Mouse (Mus musculus): Measurements from ENCODE around the gene Phf12.

Gene Phf12

DNA sequence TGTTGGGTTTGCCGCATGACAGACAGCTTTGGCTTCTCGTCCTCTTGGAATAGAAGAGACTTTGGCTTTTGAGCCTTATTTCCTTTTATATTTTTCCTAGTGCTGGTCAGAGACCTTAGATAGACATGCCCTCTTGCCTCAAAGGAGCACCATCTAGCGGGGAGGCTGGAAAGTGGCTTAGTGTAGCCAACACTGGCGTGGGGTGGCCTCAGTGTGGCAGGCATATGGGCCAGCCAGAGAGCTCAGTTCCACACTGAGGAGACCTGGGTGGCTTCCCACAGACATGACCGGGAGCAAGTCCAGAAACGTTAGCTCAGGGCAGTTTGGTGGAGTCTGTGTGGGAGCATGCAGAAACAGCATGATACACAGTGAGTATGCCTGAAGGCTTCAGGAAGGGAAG is 11.8 kb upstream of the Phf12 start:
- peak; percentile 65 for DNase-seq (ENCODE audit: low read depth, low spot score)

DNA sequence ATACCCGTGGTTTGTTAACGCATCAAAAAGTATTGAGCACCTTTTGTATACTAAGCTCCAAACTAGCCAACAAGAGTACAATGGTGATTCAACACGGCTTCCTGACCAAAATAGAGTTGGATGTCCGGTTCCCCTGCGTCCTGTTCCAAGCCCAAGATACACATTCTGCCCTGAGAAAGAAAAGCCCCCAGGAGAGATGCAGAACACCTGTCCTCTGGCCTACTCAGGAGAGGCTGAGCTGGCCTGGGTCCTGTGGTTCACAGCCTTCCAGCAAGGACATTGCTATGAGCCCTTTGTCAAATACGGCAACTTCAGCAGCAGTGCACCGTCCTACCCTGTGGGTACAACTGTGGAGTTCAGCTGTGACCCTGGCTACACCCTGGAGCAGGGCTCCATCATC is 9.0 kb upstream of the Phf12 start:
- no peak for DNase-seq (ENCODE audit: low read depth, low spot score)

DNA sequence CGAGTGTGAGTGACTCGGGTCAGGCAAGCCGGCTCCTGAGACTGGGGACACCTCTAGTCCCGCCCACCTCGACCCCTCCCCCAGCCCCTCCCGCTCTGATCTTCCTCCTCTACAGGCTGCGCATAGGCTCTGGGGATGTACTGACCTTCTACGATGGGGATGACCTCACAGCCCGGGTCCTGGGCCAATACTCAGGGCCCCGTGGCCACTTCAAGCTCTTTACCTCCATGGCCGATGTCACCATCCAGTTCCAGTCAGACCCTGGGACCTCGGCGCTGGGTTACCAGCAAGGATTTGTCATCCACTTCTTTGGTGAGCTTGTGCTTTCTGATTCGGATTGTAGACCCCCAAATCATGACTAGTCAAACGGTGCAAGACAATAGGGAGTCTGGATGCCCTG is 8.2 kb upstream of the Phf12 start:
- DNase-seq (ENCODE audit: low read depth, low spot score): no peak

GRCm38 (mm10) chr11:77975873-77976272 is 6.7 kb upstream of the Phf12 start:
- no peak for DNase-seq (ENCODE audit: low read depth, low spot score)

- DNase-seq (ENCODE audit: low read depth, low spot score): no peak
Measured at GRCm38 (mm10) chr11:77978161-77978560, 4.4 kb upstream of the Phf12 start.

DNA sequence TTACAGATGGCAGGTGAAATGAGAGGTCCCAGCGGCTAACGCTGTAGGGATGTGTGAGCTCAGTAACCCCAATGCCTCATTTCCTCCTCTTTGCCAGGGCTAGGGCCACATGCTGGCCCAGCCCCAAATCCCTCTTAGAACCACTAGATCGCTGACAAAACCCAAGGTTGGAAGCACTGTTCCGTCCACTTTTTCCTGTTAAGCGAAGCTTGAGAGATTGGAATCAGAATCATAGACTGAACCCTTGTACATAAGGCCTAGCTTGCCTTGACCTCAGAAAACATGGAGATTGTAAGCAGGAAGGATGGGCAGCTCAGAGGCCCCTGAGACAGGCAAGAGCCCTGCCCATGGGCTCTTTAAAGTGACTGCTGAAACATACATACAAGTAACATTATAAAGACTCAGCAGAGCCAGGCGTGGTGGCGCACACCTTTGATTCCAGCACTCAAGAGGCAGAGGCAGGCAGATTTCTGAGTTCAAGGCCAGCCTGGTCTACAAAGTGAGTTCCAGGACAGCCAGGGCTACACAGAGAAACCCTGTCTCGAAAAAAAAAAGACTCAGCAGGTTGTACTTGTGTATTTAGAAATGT is 3.2 kb upstream of the Phf12 start:
- DNase-seq (ENCODE audit: low read depth, low spot score): no peak

DNA sequence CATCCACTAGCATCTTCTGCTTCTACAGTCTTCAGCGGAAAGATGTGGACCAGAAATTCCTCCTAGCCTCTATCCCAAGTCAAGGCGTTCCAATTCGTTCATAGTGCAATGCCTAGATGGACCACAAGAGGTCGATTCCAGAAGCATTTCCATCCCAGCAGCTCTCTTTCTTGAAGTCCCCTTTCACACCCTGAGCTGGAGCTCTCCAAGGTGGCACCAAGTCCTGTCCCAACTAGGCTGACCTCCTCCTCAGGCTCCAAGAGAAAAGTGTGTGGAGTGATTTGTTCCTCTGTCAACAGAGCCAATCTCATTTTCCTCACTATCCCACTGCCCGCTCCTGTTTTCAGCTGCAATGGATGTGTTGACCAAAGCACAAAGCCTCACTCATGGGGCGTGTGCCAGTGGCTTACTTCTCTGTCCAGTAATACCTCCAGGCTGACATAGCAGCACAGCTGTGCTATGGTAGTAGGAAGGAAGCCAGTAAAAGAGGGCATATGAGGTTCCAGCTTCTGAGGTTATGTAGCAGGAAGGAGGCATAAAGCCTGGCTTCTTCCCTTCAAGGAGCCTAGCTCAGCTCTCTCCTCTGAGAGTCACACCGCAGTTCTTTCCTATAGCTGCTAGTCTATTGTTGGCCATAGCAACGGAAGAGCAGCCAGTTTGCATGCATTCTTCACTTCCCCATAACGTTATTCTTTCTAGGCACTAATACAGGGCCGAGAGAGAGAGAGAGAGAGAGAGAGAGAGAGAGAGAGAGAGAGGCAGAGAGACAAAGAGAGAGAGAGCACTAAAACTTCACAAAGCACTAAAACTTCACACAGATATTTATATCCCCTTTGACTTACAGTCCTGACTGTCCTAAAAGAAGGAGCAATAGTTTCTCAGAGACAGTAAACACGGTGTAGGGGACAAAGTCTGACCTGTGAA is 2.0 kb upstream of the Phf12 start:
- peak; percentile 86 for DNase-seq (ENCODE audit: low read depth, low spot score)

DNA sequence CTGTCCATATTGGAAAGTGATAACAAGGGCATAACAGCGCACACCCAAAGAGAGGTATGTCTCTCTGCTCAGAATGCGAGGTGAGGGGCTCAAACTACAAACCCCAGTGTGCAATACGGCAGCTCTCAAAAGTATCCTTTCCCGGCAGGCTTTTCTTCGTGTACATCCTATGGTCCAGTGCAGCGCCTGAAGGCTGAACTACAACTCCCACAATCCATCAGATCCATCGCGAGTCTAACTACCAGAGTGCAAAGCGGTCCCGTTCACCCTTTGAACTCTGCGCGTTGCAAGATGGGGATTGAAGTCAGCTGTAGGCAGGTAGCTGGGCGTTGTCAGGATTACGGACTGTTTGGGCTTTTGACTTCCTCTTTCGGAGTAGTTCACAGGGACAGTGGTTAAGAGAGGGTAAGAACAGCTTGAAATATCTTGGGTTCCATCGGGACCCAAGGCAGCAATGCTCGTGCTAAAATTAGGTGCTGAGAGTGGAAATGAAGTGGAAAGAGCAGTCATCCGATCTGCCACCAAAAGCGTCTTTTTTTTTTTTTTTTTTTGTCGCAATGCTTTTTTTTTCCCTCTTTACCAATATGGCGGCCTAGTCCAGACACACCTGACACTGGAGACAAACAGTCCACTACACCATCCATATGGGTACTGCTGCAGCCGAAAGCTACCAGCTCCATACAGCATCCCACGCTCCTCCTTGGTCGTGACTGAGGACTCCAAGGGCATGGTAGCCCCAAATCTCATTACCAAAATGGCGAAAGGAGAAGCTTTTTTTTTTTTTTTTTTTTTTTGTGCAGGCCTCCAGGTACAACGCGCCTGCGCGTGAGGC is 729 bp upstream of the Phf12 start:
- DNase-seq (ENCODE audit: low read depth, low spot score): peak; percentile 100

DNA sequence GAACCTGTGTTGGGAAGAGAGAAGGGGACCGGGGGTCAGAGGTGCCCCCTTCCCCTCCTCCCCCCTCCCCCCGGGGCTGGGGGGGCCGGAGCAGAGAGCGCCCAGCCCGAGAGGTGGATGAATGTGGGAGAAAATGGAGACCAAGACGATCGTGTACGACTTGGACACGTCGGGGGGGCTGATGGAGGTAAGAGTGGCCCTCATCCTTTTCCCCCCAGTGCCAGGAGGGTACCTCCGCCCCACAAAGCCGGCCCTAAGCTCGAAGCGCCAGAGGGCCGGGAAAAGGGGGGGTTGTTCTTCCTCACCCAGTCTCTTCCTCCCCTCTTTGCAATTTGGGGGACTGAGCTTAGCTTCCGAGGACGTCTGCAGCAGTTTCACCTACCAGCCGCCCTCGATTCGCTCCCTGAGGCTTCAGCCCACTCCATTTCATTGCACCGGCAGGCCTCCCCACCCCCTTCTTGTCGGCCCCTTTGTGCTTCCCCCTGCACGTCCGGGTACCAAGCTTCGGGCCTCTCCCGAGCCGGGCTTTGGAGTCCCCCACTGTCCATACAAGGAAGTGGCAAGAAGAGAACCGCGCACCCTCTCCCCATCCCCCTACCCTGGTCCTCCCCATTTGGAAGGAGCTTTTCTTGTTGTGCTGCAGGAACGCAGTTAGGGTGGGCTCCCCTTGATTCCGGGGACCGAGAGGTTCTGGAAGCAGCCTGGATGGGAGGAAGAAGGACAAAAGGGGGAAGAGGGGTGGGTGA is 810 bp downstream of the Phf12 start:
- DNase-seq (ENCODE audit: low read depth, low spot score): peak; percentile 72

GRCm38 (mm10) chr11:77983937-77984835 is 1.6 kb downstream of the Phf12 start:
- DNase-seq (ENCODE audit: low read depth, low spot score): peak; percentile 70

- DNase-seq (ENCODE audit: low read depth, low spot score): peak; percentile 77
Measured at GRCm38 (mm10) chr11:77984836-77985231, 2.3 kb downstream of the Phf12 start.

- DNase-seq (ENCODE audit: low read depth, low spot score): no peak
Measured at GRCm38 (mm10) chr11:77985541-77986065, 3.0 kb downstream of the Phf12 start.

GRCm38 (mm10) chr11:77989071-77989690 is 6.6 kb downstream of the Phf12 start:
- peak; percentile 90 for DNase-seq (ENCODE audit: low read depth, low spot score)

- no peak for DNase-seq (ENCODE audit: low read depth, low spot score)
Measured at GRCm38 (mm10) chr11:77995556-77995955, 13.0 kb downstream of the Phf12 start.

DNA sequence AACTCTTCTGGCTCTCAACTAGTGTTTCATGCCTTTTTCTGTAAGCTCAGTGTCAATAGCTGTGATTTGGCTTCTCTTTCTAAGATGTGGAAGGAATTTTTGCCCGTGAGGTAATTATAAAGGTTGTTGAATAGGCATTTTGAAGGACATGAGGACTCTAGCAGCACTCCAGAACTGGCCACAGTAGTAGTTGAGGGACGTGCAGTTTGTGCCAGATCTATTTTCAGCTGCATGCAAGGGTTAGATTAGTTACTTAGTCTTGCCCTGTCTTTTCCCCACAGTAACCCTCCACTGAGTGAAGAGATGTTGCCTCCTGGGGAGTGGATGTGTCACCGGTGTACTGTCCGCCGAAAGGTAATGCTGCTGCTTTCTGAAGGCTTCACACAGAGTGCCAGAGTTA is 23.9 kb downstream of the Phf12 start:
- DNase-seq (ENCODE audit: low read depth, low spot score): no peak

DNA sequence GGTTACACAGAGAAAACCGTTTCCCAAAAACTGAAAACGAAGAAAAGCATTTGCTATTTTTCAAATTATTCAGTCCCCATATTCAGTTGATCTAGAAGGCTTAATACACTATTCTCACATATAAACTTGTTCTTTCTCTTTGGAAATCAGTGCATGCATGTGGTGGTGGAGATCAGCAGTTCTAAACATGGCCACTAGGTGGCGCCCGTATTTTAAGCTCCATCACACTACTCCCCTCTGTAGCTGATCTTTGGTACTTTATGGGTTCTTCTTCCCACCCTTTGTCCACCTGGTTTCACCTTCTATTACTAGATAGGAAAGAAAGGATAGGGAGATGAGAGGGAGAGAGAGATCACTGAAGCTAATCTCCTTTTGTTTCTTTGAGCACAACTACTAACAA is 37.1 kb downstream of the Phf12 start:
- peak; percentile 87 for DNase-seq (ENCODE audit: low read depth, low spot score)

GRCm38 (mm10) chr11:78023607-78024006 is 41.1 kb downstream of the Phf12 start:
- peak; percentile 20 for DNase-seq (ENCODE audit: low read depth, low spot score)

DNA sequence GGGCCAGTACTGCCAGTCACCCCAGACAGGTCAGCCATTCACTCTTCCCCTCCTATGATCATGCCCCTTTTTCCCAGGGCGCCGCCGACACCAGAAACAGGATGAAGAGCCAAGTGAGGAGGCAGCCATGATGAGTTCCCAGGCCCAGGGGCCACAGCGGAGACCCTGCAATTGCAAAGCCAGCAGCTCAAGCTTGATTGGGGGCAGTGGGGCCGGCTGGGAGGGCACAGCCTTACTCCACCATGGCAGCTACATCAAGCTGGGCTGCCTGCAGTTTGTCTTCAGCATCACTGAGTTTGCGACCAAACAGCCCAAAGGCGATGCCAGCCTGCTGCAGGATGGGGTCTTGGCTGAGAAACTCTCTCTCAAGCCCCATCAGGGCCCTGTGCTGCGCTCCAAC is 46.7 kb downstream of the Phf12 start:
- DNase-seq (ENCODE audit: low read depth, low spot score): no peak

DNA sequence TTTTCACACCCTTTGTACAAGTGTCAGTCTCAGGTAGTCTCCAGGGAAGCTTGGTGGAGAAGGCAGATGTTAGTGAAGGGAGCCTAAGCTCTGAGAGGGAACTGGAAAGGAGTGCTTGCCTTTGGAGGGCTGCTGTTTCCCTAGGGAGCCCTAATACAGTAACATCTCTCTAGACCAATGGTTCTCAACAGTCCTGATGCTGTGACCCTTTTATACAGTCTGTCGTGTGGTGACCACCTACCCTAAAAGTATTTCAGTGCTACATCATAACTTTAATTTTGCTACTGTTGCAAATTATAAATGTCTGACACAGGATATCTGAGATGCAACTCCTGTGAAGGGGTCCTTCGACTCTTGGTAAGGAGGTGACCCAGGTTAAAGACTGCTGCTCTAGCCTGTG is 48.0 kb downstream of the Phf12 start:
- DNase-seq (ENCODE audit: low read depth, low spot score): no peak

GRCm38 (mm10) chr11:78031389-78031788 is 48.8 kb downstream of the Phf12 start:
- no peak for DNase-seq (ENCODE audit: low read depth, low spot score)
